Mouse (Mus musculus) spleen, postnatal 36 days (tissue): ENCODE measurements around the gene Rpl12.

Source experiments
- DNase-seq, 2 experiments: peaks; one replicate each; pipeline ENCODE4 v3.0.0; 2022; ENCODE audit warnings: low spot score in 2 of 2, mixed read lengths in 1 of 2

Rpl12 gene

GRCm38 (mm10) chr2:32961192-32961995 lies at the start of gene Rpl12, which contains the start of gene Lrsam1:
Gene Rpl12 (plus strand): TSS chr2:32961559.
Gene Lrsam1 (minus strand): TSS chr2:32961614.
- peak; percentile 92 to 93 for DNase-seq

GRCm38 (mm10) chr2:32911639-32912182 lies 49.6 kb upstream of the Rpl12 start:
- no peak for DNase-seq

GRCm38 (mm10) chr2:32912210-32912804 lies 49.1 kb upstream of the Rpl12 start:
- DNase-seq = peak; percentile 57 to 68

- DNase-seq = no peak
Measured at GRCm38 (mm10) chr2:32914362-32914761, 47.0 kb upstream of the Rpl12 start.

- DNase-seq = peak in 1 of 2 experiments; percentile 22
Measured at GRCm38 (mm10) chr2:32914896-32915295, 46.5 kb upstream of the Rpl12 start.

- DNase-seq = peak; percentile 48 to 51
Measured at GRCm38 (mm10) chr2:32917526-32917925, 43.8 kb upstream of the Rpl12 start.

GRCm38 (mm10) chr2:32918391-32918790 lies 43.0 kb upstream of the Rpl12 start:
- DNase-seq = no peak

GRCm38 (mm10) chr2:32921235-32921634 lies 40.1 kb upstream of the Rpl12 start:
- no peak for DNase-seq

- no peak for DNase-seq
Measured at GRCm38 (mm10) chr2:32921801-32922380, 39.5 kb upstream of the Rpl12 start.

GRCm38 (mm10) chr2:32922564-32922963 lies 38.8 kb upstream of the Rpl12 start:
- no peak for DNase-seq

GRCm38 (mm10) chr2:32923551-32924250 lies 37.7 kb upstream of the Rpl12 start:
- DNase-seq = no peak

GRCm38 (mm10) chr2:32924306-32924844 lies 37.0 kb upstream of the Rpl12 start:
- no peak for DNase-seq

- DNase-seq = no peak
Measured at GRCm38 (mm10) chr2:32926330-32927075, 34.9 kb upstream of the Rpl12 start.

GRCm38 (mm10) chr2:32927624-32928234 lies 33.6 kb upstream of the Rpl12 start:
- no peak for DNase-seq

- peak; percentile 39 to 44 for DNase-seq
Measured at GRCm38 (mm10) chr2:32928235-32928946, 33.0 kb upstream of the Rpl12 start.

GRCm38 (mm10) chr2:32928947-32929829 lies 32.2 kb upstream of the Rpl12 start:
- DNase-seq = no peak

GRCm38 (mm10) chr2:32931730-32932129 lies 29.6 kb upstream of the Rpl12 start:
- DNase-seq = no peak

- no peak for DNase-seq
Measured at GRCm38 (mm10) chr2:32938741-32939140, 22.6 kb upstream of the Rpl12 start.

- peak; percentile 28 to 56 for DNase-seq
Measured at GRCm38 (mm10) chr2:32939418-32939817, 21.9 kb upstream of the Rpl12 start.
